Mouse (Mus musculus): ENCODE results near the gene Mtnr1a. TPM values are rescaled to one million over a fixed set of nuclear protein-coding genes. Genes with fewer than 3 reads are reported as not detected.

Gene Mtnr1a
- polyA plus RNA-seq (2012; rRNA removed): not detected in 2 replicates

GRCm38 (mm10) chr8:45068759-45069386, at the start of gene Mtnr1a:
Gene Mtnr1a, plus strand, starts transcription at chr8:45069137.

Other genes starting within 250 kb of the Mtnr1a start
- 1.3 and 1.4 TPM in 2 replicates for gene Fat1, start 133.7 kb upstream of the Mtnr1a start, polyA plus RNA-seq (2012; rRNA removed)
- gene F11, start 192.9 kb downstream of the Mtnr1a start, polyA plus RNA-seq (2012; rRNA removed): 8.2 and 11.4 TPM in 2 replicates
- 4.2 and 5.2 TPM in 2 replicates for gene Klkb1, start 225.7 kb downstream of the Mtnr1a start, polyA plus RNA-seq (2012; rRNA removed)
- gene Gm45753, start 239.3 kb downstream of the Mtnr1a start, polyA plus RNA-seq (2012; rRNA removed): 0.02 and 0.09 TPM in 2 replicates